Mouse (Mus musculus) liver, embryonic 15.5 days (tissue): ENCODE data around the gene Mt3. TPM values are rescaled to one million over a fixed set of nuclear protein-coding genes. Genes with fewer than 3 reads are reported as not detected.

ENCODE experiments used
- ATAC-seq: fragments of 200-750 bp; cut with Nextera tagmentation; 2 replicates; pipeline ENCODE4 v1.8.0; 2017; ENCODE audit warnings: moderate number of reproducible peaks, mild to moderate bottlenecking, moderate library complexity; ENCODE audit not compliant: insufficient read depth
- H3K27ac ChIP-seq: fragments of 300-500 bp; sonication (generic); replicated peaks from 2 replicates; pipeline ENCODE4 v1.5.1; 2015; ENCODE audit warnings: mild to moderate bottlenecking, inconsistent platforms
- H3K27me3 ChIP-seq: fragments of 300-500 bp; sonication (generic); 2 replicates; pipeline ENCODE4 v1.6.1; 2015; ENCODE audit warnings: mild to moderate bottlenecking, inconsistent platforms
- H3K36me3 ChIP-seq: fragments of 300-500 bp; sonication (generic); replicated peaks from 2 replicates; pipeline ENCODE4 v1.6.1; 2015; ENCODE audit warnings: moderate library complexity, mild to moderate bottlenecking, inconsistent platforms
- H3K4me1 ChIP-seq: fragments of 300-500 bp; sonication (generic); replicated peaks from 2 replicates; pipeline ENCODE4 v1.6.1; 2015; ENCODE audit warnings: inconsistent platforms
- H3K4me2 ChIP-seq: fragments of 300-500 bp; sonication (generic); 2 replicates; pipeline ENCODE4 v1.6.1; 2015; ENCODE audit warnings: moderate library complexity, mild to moderate bottlenecking, inconsistent platforms
- H3K4me3 ChIP-seq: fragments of 300-500 bp; sonication (generic); replicated peaks from 2 replicates; pipeline ENCODE4 v1.5.1; 2015; ENCODE audit warnings: mild to moderate bottlenecking, inconsistent platforms
- H3K9ac ChIP-seq: fragments of 300-500 bp; sonication (generic); 2 replicates; pipeline ENCODE4 v1.6.1; 2015; ENCODE audit warnings: moderate library complexity, mild to moderate bottlenecking, inconsistent platforms
- H3K9me3 ChIP-seq: fragments of 300-500 bp; sonication (generic); replicated peaks from 2 replicates; pipeline ENCODE4 v1.6.1; 2016; ENCODE audit warnings: inconsistent platforms
- WGBS: fragments of 180-500 bp; shearing (Covaris S2); methylation state at CpG from one replicate; pipeline ENCODE4 v1.1.7; 2015; ENCODE audit warnings: mixed read lengths; ENCODE audit not compliant: insufficient replicate concordance; 5-methylcytosine and 5-hydroxymethylcytosine counted together
- polyA plus RNA-seq: library from polyadenylated mRNA; unstranded; fragments of >200 nt; fragmentation: Nextera tagmentation; extraction: Ambion mirVana; gene quantifications from 2 replicates; pipeline ENCODE4 v1.2.1, GENCODE M21; 2015

The Mt3 gene
- 0.24 TPM in 1 of 2 replicates, not detected in the other for polyA plus RNA-seq

GRCm38 (mm10) chr8:94152513-94153300 lies at the start of gene Mt3:
Gene Mt3 (plus strand): TSS chr8:94152607.
- no peaks in the 10 kb centered on the region for H3K9me3 ChIP-seq
- H3K4me2 ChIP-seq = peak within 1 kb of the TSS; percentile 51
- peak within 1 kb of the TSS; percentile 24 for H3K4me3 ChIP-seq
- no peaks in the 10 kb centered on the region for H3K36me3 ChIP-seq
- ATAC-seq = 0 out of 2 replicates have a peak, but pooled peaks have one; percentile 18
- peaks cover 71% of the 10 kb centered on the region for H3K27me3 ChIP-seq
- peak within 1 kb of the TSS; percentile 69; the same call in 1 of the 2 replicates for H3K27ac ChIP-seq
- H3K9ac ChIP-seq = no peak within 1 kb of the TSS
- 2% methylated on average over 29 of the region's 29 CpGs for WGBS
- peaks cover 37% of the 10 kb centered on the region for H3K4me1 ChIP-seq

DNA sequence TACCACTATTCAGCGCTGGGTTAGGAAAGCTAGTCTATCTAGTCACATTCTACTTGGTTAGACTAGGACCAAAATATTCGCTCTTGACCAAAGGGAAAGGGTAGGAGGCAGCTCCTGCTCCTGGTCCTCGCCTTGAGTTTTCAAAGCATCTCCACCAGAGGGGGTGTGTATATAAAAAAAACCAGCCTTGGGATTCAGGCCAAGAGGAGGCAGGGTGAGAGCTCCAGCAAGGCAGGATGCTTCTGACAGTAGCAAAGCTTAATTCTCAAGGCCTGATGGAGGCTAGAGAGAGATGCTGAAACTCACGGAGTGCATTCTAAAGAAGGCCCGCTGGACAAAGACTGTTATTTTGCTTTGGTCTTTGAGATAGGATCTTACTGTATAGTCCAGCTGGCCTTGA lies 48.3 kb upstream of the Mt3 start:
- Histone ChIP-seq H3K36me3 (no peaks in the 10 kb centered on the region), H3K9me3 (no peaks in the 10 kb centered on the region), H3K27me3 (peaks cover 41% of the 10 kb centered on the region), H3K9ac (no peak overlapping the region), H3K4me2 (no peak overlapping the region), H3K4me1 (peaks cover 25% of the 10 kb centered on the region), H3K27ac (no peak overlapping the region), H3K4me3 (no peak overlapping the region)
- 40% methylated on average over 5 of the region's 5 CpGs for WGBS
- no peak for ATAC-seq

DNA sequence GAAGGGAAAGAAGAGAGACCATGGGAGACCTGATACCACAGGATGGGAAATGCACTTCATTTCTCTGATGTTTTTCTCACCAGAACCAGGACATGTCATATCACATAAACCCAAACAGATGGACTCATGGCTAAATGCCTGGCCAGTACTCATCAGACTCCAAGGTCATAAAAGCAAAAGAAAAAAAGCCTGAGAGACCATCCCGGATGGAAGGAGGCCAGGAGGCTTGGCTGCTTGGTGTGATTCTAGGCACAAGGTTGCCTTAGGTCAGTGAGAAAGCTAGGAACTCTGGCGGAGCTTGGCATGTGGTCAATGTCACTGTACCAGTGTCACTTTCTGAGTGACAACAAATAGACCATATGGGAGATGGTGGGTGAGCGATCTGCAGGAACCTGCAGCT lies 44.5 kb upstream of the Mt3 start:
- no peak overlapping the region for H3K4me3 ChIP-seq
- H3K9ac ChIP-seq = no peak overlapping the region
- no peaks in the 10 kb centered on the region for H3K9me3 ChIP-seq
- WGBS = 56% methylated on average over 3 of the region's 3 CpGs
- peaks cover 58% of the 10 kb centered on the region for H3K4me1 ChIP-seq
- H3K4me2 ChIP-seq = no peak overlapping the region
- peak overlapping the region; percentile 73 for H3K27ac ChIP-seq
- H3K36me3 ChIP-seq = no peaks in the 10 kb centered on the region
- H3K27me3 ChIP-seq = peaks cover 11% of the 10 kb centered on the region
- no peak for ATAC-seq

DNA sequence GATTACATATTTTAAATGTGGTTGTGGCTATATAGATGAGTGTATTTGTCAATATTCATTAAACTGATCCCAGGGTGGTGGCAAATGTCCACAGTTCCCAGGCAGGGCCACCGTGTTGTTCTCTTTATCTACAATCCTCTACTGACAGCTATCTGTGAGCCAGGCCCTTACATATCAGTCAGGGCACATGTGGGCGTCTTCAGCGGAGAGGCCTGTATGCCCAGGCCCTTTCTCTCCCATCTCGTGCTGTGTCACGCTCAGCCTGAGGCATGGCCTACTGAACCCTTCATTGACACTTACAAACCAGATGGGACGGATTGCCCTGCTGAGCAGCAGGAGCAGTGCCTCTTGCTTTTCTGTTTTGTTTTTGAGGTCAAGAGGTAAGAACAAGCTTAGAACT lies 43.0 kb upstream of the Mt3 start:
- Histone ChIP-seq H3K4me1 (peaks cover 68% of the 10 kb centered on the region), H3K27me3 (no peaks in the 10 kb centered on the region; the same call in 1 of the 2 replicates), H3K9ac (peak overlapping the region; percentile 48; the same call in 1 of the 2 replicates), H3K4me2 (peak overlapping the region; percentile 55), H3K27ac (peak overlapping the region; percentile 92), H3K4me3 (0 out of 2 replicates have a peak overlapping the region, but pooled peaks have one; percentile 9), H3K9me3 (no peaks in the 10 kb centered on the region), H3K36me3 (no peaks in the 10 kb centered on the region)
- ATAC-seq = peak; percentile 99
- WGBS = 27% methylated on average over 6 of the region's 6 CpGs

DNA sequence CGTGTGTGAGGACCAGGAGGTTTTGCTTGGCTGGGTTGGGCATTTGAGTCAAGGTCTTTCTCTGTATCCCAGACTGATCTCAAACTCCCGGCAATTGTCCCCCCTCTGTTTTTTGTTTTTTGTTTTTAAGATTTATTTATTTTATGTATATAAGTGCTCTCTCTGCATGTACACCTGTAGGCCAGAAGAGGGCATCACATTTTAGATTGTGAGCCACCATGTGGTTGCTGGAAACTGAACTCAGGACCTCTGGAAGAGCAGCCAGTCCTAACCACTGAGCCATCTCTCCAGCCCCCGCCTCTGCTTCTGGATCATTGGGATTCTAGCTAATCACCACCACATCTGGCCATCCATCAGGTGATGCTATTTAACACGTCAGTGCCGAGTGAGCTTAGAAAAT lies 42.6 kb upstream of the Mt3 start:
- peak overlapping the region; percentile 48; the same call in 1 of the 2 replicates for H3K9ac ChIP-seq
- 0 out of 2 replicates have a peak overlapping the region, but pooled peaks have one; percentile 9 for H3K4me3 ChIP-seq
- peak overlapping the region; percentile 92 for H3K27ac ChIP-seq
- WGBS = 66% methylated on average over 5 of the region's 5 CpGs
- peaks cover 68% of the 10 kb centered on the region for H3K4me1 ChIP-seq
- no peaks in the 10 kb centered on the region for H3K9me3 ChIP-seq
- ATAC-seq = peak; percentile 55
- no peaks in the 10 kb centered on the region for H3K36me3 ChIP-seq
- H3K27me3 ChIP-seq = no peaks in the 10 kb centered on the region; the same call in 1 of the 2 replicates
- peak overlapping the region; percentile 55 for H3K4me2 ChIP-seq

- ATAC-seq = 0 out of 2 replicates have a peak, but pooled peaks have one; percentile 29
- H3K9ac ChIP-seq = peak overlapping the region; percentile 27
- H3K27me3 ChIP-seq = no peaks in the 10 kb centered on the region; the same call in 1 of the 2 replicates
- H3K9me3 ChIP-seq = no peaks in the 10 kb centered on the region
- WGBS = 62% methylated on average over 6 of the region's 6 CpGs
- H3K4me2 ChIP-seq = peak overlapping the region; percentile 56
- H3K4me3 ChIP-seq = no peak overlapping the region
- H3K36me3 ChIP-seq = no peaks in the 10 kb centered on the region
- H3K27ac ChIP-seq = peak overlapping the region; percentile 92
- H3K4me1 ChIP-seq = peaks cover 68% of the 10 kb centered on the region
Observed at GRCm38 (mm10) chr8:94110526-94111177, 41.8 kb upstream of the Mt3 start.

GRCm38 (mm10) chr8:94113435-94113834 lies 39.0 kb upstream of the Mt3 start:
- Histone ChIP-seq H3K4me2 (peak overlapping the region; percentile 40), H3K27me3 (no peaks in the 10 kb centered on the region), H3K4me3 (no peak overlapping the region), H3K36me3 (no peaks in the 10 kb centered on the region), H3K4me1 (peaks cover 54% of the 10 kb centered on the region), H3K9ac (peak overlapping the region; percentile 27; the same call in 1 of the 2 replicates), H3K27ac (peak overlapping the region; percentile 68), H3K9me3 (no peaks in the 10 kb centered on the region)
- 27% methylated on average over 1 of the region's 1 CpGs for WGBS
- ATAC-seq = no peak

GRCm38 (mm10) chr8:94113972-94114371 lies 38.4 kb upstream of the Mt3 start:
- Histone ChIP-seq H3K4me3 (no peak overlapping the region), H3K27me3 (no peaks in the 10 kb centered on the region)

GRCm38 (mm10) chr8:94118776-94119430 lies 33.5 kb upstream of the Mt3 start:
- Histone ChIP-seq H3K36me3 (no peaks in the 10 kb centered on the region), H3K27ac (peak overlapping the region; percentile 67), H3K27me3 (peaks cover 7% of the 10 kb centered on the region; the same call in 1 of the 2 replicates), H3K4me3 (no peak overlapping the region), H3K9me3 (no peaks in the 10 kb centered on the region), H3K4me1 (peaks cover 23% of the 10 kb centered on the region), H3K4me2 (peak overlapping the region; percentile 27), H3K9ac (no peak overlapping the region)
- ATAC-seq = peak; percentile 96
- 14% methylated on average over 6 of the region's 6 CpGs for WGBS

More at GRCm38 (mm10) chr8:94113972-94114371, 38.4 kb upstream of the Mt3 start:
- Histone ChIP-seq H3K9ac (no peak overlapping the region), H3K36me3 (no peaks in the 10 kb centered on the region), H3K4me2 (no peak overlapping the region; the same call in 1 of the 2 replicates), H3K9me3 (no peaks in the 10 kb centered on the region), H3K4me1 (peaks cover 54% of the 10 kb centered on the region), H3K27ac (0 out of 2 replicates have a peak overlapping the region, but pooled peaks have one; percentile 68)
- no peak for ATAC-seq
- whole genome bisulfite sequencing = 76% methylated on average over 2 of the region's 2 CpGs

DNA sequence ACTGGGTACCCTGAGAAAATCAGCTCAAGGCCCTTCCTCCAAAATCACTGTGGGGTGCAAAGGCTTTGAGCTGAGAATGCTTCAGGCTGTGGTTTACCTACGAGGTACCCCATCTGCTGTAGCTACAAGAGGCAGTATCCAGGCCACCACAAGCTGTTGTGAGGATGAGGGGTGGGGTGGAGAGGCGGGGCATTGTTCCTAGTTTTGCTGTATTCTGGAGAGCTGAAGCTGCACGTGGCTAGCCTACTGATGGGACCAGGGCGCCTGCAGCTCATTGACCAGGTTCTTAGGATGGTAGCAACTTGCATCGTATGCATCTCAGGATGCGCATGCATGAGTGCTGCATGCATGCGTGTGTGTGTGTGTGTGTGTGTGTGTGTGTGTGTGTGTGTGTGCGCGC lies 30.8 kb upstream of the Mt3 start:
- ATAC-seq = no peak
- no peak overlapping the region for H3K4me2 ChIP-seq
- WGBS = 70% methylated on average over 9 of the region's 9 CpGs

More for the DNA sequence above, 30.8 kb upstream of the Mt3 start:
- Histone ChIP-seq H3K27me3 (peaks cover 25% of the 10 kb centered on the region), H3K9me3 (no peaks in the 10 kb centered on the region), H3K9ac (no peak overlapping the region), H3K36me3 (no peaks in the 10 kb centered on the region), H3K4me3 (no peak overlapping the region), H3K4me1 (peaks cover 23% of the 10 kb centered on the region), H3K27ac (no peak overlapping the region)
